Mouse (Mus musculus) central nervous system, embryonic 18 days (tissue): ENCODE results near the gene Chn2. TPM values are rescaled to one million over a fixed set of nuclear protein-coding genes. Genes with fewer than 3 reads are reported as not detected.

Experiments
- polyA plus RNA-seq: library from polyadenylated mRNA; depleted of rRNA; stranded (reverse); fragments of >200 nt; gene quantifications from 2 replicates; pipeline ENCODE4 v1.2.3, GENCODE M21; 2012; rRNA removed

Chn2 gene
- polyA plus RNA-seq = 39.3 and 41.1 TPM in 2 replicates

GRCm38 (mm10) chr6:54039357-54039804 lies at the start of gene Chn2:
Gene Chn2, plus strand, starts transcription at chr6:54039554.

DNA sequence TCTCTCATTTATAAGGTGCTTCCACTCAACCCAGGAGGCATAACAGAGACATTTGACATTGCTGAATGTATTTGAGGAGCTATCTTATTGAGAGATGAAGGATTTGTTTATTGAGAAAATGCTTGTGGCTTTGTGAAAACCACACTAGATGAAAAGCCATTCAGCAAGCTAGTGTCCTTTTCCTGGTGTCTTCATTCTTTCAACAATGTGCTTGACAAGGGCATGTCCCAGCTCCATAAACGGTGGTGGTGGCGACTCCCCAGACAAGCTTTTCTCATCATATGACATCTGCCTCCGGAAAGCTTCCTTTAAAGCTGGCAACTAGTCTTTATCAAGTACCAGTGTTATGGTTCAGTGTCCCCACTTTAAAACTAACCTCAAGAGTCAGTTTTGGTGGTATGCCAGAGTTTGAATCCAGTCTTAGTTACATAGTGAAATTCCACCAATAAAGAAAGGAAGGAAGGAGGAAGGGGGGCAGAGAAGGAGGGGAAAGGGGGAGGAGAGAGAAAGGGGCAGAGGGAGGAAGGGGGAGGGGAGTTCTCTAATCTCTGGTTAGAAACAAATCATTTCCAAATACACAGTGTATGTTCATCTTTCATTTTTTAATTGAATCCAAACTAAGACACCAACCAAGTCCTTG lies 286.0 kb downstream of the Chn2 start, which contains the start of gene Prr15:
Prr15 (plus strand) TSS at position 590 of the 640 bp plus-strand sequence.

Other genes starting within 250 kb of the Chn2 start
- 9.8 and 9.9 TPM in 2 replicates for gene Tril, start 218.7 kb upstream of the Chn2 start, polyA plus RNA-seq
- not detected in 2 replicates for gene Cpvl, start 60.9 kb upstream of the Chn2 start, polyA plus RNA-seq